Mouse (Mus musculus): ENCODE measurements around the gene Guf1.

GRCm38 (mm10) chr5:69557404-69557935, 747 bp downstream of the Guf1 start:
- no peak for TF ChIP-seq MAFK (IDR thresholded peaks at IDR 0.05; ENCODE audit: insufficient read depth, low read depth, low read length)
- no peak for TF ChIP-seq ZNF384 (IDR thresholded peaks at IDR 0.05; ENCODE audit: low read depth, low read length)
- TF ChIP-seq HCFC1 (IDR thresholded peaks at IDR 0.05; ENCODE audit: borderline replicate concordance, insufficient read depth, low read length), result no peak
- TF ChIP-seq CHD2 (IDR thresholded peaks at IDR 0.05; ENCODE audit: low read depth, low read length), result no peak
- no peak for TF ChIP-seq ZC3H11A (IDR thresholded peaks at IDR 0.05; ENCODE audit: borderline replicate concordance, low read depth, low read length)

All from ES-E14 (cell line).